Mouse (Mus musculus): ENCODE results near the gene Atp8b5.

Gene Atp8b5

GRCm38 (mm10) chr4:43321536-43321935, 54.6 kb downstream of the Atp8b5 start:
- in situ Hi-C loops (cut with MboI, MseI), result no loop called here

- in situ Hi-C loops (cut with MboI, MseI), result no loop called here
Measured at GRCm38 (mm10) chr4:43322336-43322735, 55.4 kb downstream of the Atp8b5 start.

GRCm38 (mm10) chr4:43327118-43327517, 60.2 kb downstream of the Atp8b5 start:
- in situ Hi-C loops (cut with MboI, MseI), result no loop called here

GRCm38 (mm10) chr4:43334771-43335170, 67.8 kb downstream of the Atp8b5 start:
- in situ Hi-C loops (cut with MboI, MseI), result no loop called here

- in situ Hi-C loops (cut with MboI, MseI), result no loop called here
Measured at GRCm38 (mm10) chr4:43336176-43336575, 69.2 kb downstream of the Atp8b5 start.

- in situ Hi-C loops (cut with MboI, MseI), result no loop called here
Measured at GRCm38 (mm10) chr4:43340096-43340804, 73.3 kb downstream of the Atp8b5 start.

GRCm38 (mm10) chr4:43341276-43341891, 74.4 kb downstream of the Atp8b5 start:
- in situ Hi-C loops (cut with MboI, MseI), result no loop called here

GRCm38 (mm10) chr4:43342443-43342842, 75.5 kb downstream of the Atp8b5 start:
- in situ Hi-C loops (cut with MboI, MseI), result no loop called here

GRCm38 (mm10) chr4:43344932-43345331, 78.0 kb downstream of the Atp8b5 start:
- in situ Hi-C loops (cut with MboI, MseI), result no loop called here

- in situ Hi-C loops (cut with MboI, MseI), result no loop called here
Measured at GRCm38 (mm10) chr4:43349206-43349605, 82.2 kb downstream of the Atp8b5 start.

GRCm38 (mm10) chr4:43350038-43350560, 83.1 kb downstream of the Atp8b5 start:
- in situ Hi-C loops (cut with MboI, MseI), result no loop called here

- in situ Hi-C loops (cut with MboI, MseI), result no loop called here
Measured at GRCm38 (mm10) chr4:43353662-43354061, 86.7 kb downstream of the Atp8b5 start.

- in situ Hi-C loops (cut with MboI, MseI), result no loop called here
Measured at GRCm38 (mm10) chr4:43364914-43365560, 98.1 kb downstream of the Atp8b5 start.

- in situ Hi-C loops (cut with MboI, MseI), result no loop called here
Measured at GRCm38 (mm10) chr4:43367295-43367694, 100.3 kb downstream of the Atp8b5 start.

GRCm38 (mm10) chr4:43367787-43368186, 100.8 kb downstream of the Atp8b5 start:
- in situ Hi-C loops (cut with MboI, MseI), result no loop called here

- in situ Hi-C loops (cut with MboI, MseI), result no loop called here
Measured at GRCm38 (mm10) chr4:43371406-43371805, 104.4 kb downstream of the Atp8b5 start.

- in situ Hi-C loops (cut with MboI, MseI), result no loop called here
Measured at GRCm38 (mm10) chr4:43372155-43372554, 105.2 kb downstream of the Atp8b5 start.

- in situ Hi-C loops (cut with MboI, MseI), result no loop called here
Measured at GRCm38 (mm10) chr4:43374266-43374665, 107.3 kb downstream of the Atp8b5 start.

GRCm38 (mm10) chr4:43379601-43380000, 112.6 kb downstream of the Atp8b5 start:
- in situ Hi-C loops (cut with MboI, MseI), result no loop called here

- in situ Hi-C loops (cut with MboI, MseI), result no loop called here
Measured at GRCm38 (mm10) chr4:43380951-43381350, 114.0 kb downstream of the Atp8b5 start.

- in situ Hi-C loops (cut with MboI, MseI), result no loop called here
Measured at GRCm38 (mm10) chr4:43381408-43382154, 114.6 kb downstream of the Atp8b5 start, which contains the start of gene Rusc2. Gene Rusc2 (plus strand): TSS chr4:43381979.

All from T-helper 17 cell (primary cell).